Mouse (Mus musculus) liver, embryonic 14.5 days (tissue): ENCODE measurements around the gene Gm43064.

ENCODE experiments used
- CTCF ChIP-seq: IDR thresholded peaks from 2 replicates; pipeline ENCODE4 v1.5.1; 2016; ENCODE audit warnings: antibody characterized with exemption, low read depth, control low read depth
- EP300 ChIP-seq: IDR thresholded peaks from 2 replicates; pipeline ENCODE4 v1.6.1; 2016; ENCODE audit warnings: antibody characterized with exemption, low read depth

DNA sequence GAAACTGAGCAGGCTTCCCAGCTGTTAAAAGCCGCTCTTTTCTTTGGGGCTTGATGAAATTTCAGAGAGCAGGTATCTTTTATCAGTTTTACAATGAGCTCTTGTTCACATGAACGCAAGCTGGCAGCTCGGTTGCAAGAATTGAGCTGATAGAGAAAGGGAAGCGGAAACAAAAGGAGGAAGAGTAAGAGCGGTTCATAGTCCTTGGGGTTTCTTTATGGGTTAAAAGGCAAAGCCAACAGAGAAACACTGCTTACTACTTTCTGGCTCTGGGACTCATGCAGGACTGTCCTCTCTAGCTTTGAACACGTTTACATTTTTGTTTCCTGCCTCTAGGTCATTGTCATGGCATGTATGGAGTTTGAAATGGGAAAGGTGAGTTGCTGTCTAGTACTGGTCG is 65.0 kb downstream of the Gm43064 start:
- TF ChIP-seq EP300 (no peak), CTCF (no peak)
